Mouse (Mus musculus) heart, adult 10 weeks (tissue): ENCODE data around the gene Olfr937. TPM values are rescaled to one million over a fixed set of nuclear protein-coding genes. Genes with fewer than 3 reads are reported as not detected.

Source experiments
- polyA plus RNA-seq: library from polyadenylated mRNA; stranded (reverse); fragments of 350-450 nt; fragmentation: Illumina TruSeq; extraction: RNeasy Lipid Tissue Mini Kit (QIAGEN cat#74804); gene quantifications from one replicate; pipeline ENCODE4 v1.2.3, GENCODE M21; 2014; ENCODE audit warnings: low read depth, low replicate concordance

Olfr937 gene
- not detected for polyA plus RNA-seq

DNA sequence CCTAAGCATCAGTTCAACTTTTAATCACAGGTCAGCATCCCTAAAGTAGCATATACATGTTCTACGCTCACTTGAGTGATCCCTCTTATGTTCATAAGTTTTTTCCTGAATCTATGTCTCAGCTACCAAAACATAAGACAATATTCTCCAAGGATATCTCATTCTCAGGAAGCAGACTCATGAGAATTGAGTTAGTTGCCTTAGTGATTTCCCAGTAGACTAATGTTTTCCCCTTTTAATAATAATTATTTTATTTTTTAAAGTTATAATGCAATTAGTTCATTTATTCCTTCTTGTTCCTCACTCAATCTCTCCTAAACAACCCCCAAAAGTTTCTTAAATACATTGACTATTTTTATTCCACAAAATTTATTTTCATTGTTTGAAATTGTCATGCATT is at the start of gene Olfr937:
Olfr937 (minus strand) TSS at position 101 of the 400 bp plus-strand sequence.

DNA sequence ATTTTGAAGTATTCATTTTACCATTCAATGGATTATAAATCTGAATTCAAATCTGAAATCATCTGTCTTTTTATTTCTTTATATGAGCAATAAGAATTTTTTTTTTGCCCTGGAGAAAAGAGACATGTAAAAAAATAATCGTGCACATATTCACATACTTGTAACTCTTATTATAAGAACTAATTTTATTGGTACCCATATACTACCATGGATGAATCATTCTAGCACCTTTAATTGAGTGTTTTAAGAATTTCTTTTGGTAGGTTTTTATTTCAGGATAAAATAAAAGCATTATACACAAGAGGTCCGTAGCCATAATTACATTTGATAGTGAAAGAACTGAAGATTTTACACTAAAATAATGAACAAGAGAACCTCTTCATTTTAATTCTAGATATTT is 14.0 kb upstream of the Olfr937 start, which contains the start of gene Olfr938:
Olfr938 (minus strand) TSS at position 101 of the 400 bp plus-strand sequence.

DNA sequence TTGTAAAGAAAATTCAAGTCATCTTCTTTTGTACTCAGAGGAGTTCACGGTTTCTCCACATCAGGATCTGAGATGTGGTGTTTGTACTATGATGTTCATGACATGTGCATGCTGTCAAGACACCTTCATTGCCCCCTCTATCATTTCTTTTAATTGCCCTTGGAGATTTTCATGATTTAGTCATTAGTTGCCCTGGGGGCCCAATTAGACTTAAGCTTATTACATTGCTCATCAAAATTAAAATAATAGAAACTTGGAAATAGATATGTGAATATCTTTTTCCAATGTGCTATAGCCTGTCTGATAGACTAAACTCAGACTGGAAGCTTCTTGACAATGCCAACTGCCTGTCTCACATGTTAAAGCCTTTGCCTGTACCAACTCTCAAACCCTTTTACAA is 41.5 kb downstream of the Olfr937 start, which contains the start of gene Olfr146:
Olfr146 (minus strand) TSS at position 101 of the 400 bp plus-strand sequence.

Other genes starting within 250 kb of the Olfr937 start
- gene Olfr923, start 238.4 kb downstream of the Olfr937 start, polyA plus RNA-seq = not detected
- not detected for gene Olfr924, start 220.5 kb downstream of the Olfr937 start, polyA plus RNA-seq
- not detected for gene Olfr26, start 209.9 kb downstream of the Olfr937 start, polyA plus RNA-seq
- gene Olfr926, start 187.8 kb downstream of the Olfr937 start, polyA plus RNA-seq = not detected
- not detected for gene Olfr930, start 135.1 kb downstream of the Olfr937 start, polyA plus RNA-seq
- gene Olfr933, start 92.6 kb downstream of the Olfr937 start, polyA plus RNA-seq = not detected
- not detected for gene Olfr934, start 76.6 kb downstream of the Olfr937 start, polyA plus RNA-seq
- gene Olfr935, start 65.3 kb downstream of the Olfr937 start, polyA plus RNA-seq = not detected
- gene Olfr146, start 41.6 kb downstream of the Olfr937 start, polyA plus RNA-seq = not detected
- gene Olfr938, start 13.9 kb upstream of the Olfr937 start, polyA plus RNA-seq = not detected
- gene Olfr27, start 63.2 kb upstream of the Olfr937 start, polyA plus RNA-seq = not detected
- not detected for gene Olfr943, start 101.4 kb upstream of the Olfr937 start, polyA plus RNA-seq
- not detected for gene Olfr944, start 137.0 kb upstream of the Olfr937 start, polyA plus RNA-seq
- gene Olfr1537, start 185.0 kb upstream of the Olfr937 start, polyA plus RNA-seq = not detected
- gene Olfr945, start 211.9 kb upstream of the Olfr937 start, polyA plus RNA-seq = not detected